Mouse (Mus musculus) hindbrain, embryonic 16.5 days (tissue): ENCODE results near the gene Rnf10. TPM values are rescaled to one million over a fixed set of nuclear protein-coding genes. Genes with fewer than 3 reads are reported as not detected.

Source experiments
- ATAC-seq: fragments of 200-750 bp; cut with Nextera tagmentation; 2 replicates; pipeline ENCODE4 v1.8.0; 2017; ENCODE audit warnings: moderate TSS enrichment, moderate library complexity
- H3K27ac ChIP-seq: fragments of 300-500 bp; sonication (generic); 2 replicates; pipeline ENCODE4 v1.5.1; 2014; ENCODE audit warnings: low read depth, mild to moderate bottlenecking, control low read depth, low read length, moderate library complexity
- H3K27me3 ChIP-seq: fragments of 300-500 bp; sonication (generic); replicated peaks from 2 replicates; pipeline ENCODE4 v1.6.1; 2014; ENCODE audit warnings: low read length; ENCODE audit not compliant: control insufficient read depth, insufficient read depth
- H3K36me3 ChIP-seq: fragments of 300-500 bp; sonication (generic); 2 replicates; pipeline ENCODE4 v1.6.1; 2014; ENCODE audit warnings: mild to moderate bottlenecking, low read length, moderate library complexity, mixed read lengths; ENCODE audit not compliant: control insufficient read depth, insufficient read depth
- H3K4me1 ChIP-seq: fragments of 300-500 bp; sonication (generic); 2 replicates; pipeline ENCODE4 v1.6.1; 2014; ENCODE audit warnings: low read depth, low read length; ENCODE audit not compliant: control insufficient read depth, insufficient read depth
- H3K4me2 ChIP-seq: fragments of 300-500 bp; sonication (generic); 2 replicates; pipeline ENCODE4 v1.6.1; 2014; ENCODE audit warnings: mild to moderate bottlenecking, low read length, control low read depth, moderate library complexity
- H3K4me3 ChIP-seq: fragments of 300-500 bp; sonication (generic); 2 replicates; pipeline ENCODE4 v1.5.1; 2014; ENCODE audit warnings: mild to moderate bottlenecking, low read length, control low read depth, moderate library complexity
- H3K9ac ChIP-seq: fragments of 300-500 bp; sonication (generic); 2 replicates; pipeline ENCODE4 v1.6.1; 2014; ENCODE audit warnings: low read depth, mild to moderate bottlenecking, control low read depth, low read length, moderate library complexity
- H3K9me3 ChIP-seq: fragments of 300-500 bp; sonication (generic); 2 replicates; pipeline ENCODE4 v1.6.1; 2014; ENCODE audit warnings: mild to moderate bottlenecking, low read length, moderate library complexity; ENCODE audit not compliant: control insufficient read depth
- WGBS: fragments of 180-500 bp; shearing (Covaris S2); extraction: QIAGEN DNeasy Blood & Tissue Kit; methylation state at CpG from one replicate; pipeline ENCODE4 v1.1.7; 2014; 5-methylcytosine and 5-hydroxymethylcytosine counted together
- polyA plus RNA-seq: library from polyadenylated mRNA; unstranded; fragments of >200 nt; fragmentation: Nextera tagmentation; extraction: Ambion mirVana; gene quantifications from 2 replicates; pipeline ENCODE4 v1.2.1, GENCODE M21; 2015

The Rnf10 gene
- polyA plus RNA-seq, 1 experiment from 2014 or later = 146 TPM

DNA sequence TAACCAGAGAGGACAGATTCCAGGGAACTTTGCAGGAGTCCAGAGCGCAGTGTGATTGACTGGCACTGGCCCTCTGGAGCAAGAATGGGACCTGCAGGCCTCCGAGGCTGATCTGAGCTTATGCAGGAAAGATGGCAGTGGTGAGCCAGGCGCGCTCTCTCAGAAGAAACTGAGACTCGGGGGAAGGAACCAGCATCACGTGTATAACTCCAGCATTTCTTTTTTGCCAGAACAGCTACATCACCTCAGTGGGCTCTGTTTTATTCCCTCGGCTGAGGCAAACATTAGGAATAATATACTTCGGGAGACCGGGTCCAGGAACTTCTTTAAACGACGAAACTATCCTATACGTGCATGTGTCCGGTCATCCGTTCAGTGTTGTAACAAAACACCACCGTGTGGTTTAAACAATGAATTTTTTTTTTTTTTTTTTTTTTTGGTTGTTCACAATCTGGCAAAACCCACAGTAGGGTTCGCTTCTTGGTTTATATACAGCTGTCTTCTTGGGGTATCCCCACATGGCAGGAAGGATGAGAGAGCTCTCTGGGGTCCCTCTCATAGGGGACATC is 41.1 kb downstream of the Rnf10 start:
- peaks cover 6% of the 10 kb centered on the region for H3K4me1 ChIP-seq
- H3K36me3 ChIP-seq = no peaks in the 10 kb centered on the region
- ATAC-seq = no peak
- H3K27me3 ChIP-seq = no peaks in the 10 kb centered on the region
- H3K9me3 ChIP-seq = no peaks in the 10 kb centered on the region
- no peak overlapping the region for H3K9ac ChIP-seq
- 32% methylated on average over 16 of the region's 16 CpGs for WGBS
- no peak overlapping the region for H3K27ac ChIP-seq
- peak overlapping the region; percentile 29; the same call in 1 of the 2 replicates for H3K4me2 ChIP-seq
- no peak overlapping the region for H3K4me3 ChIP-seq

DNA sequence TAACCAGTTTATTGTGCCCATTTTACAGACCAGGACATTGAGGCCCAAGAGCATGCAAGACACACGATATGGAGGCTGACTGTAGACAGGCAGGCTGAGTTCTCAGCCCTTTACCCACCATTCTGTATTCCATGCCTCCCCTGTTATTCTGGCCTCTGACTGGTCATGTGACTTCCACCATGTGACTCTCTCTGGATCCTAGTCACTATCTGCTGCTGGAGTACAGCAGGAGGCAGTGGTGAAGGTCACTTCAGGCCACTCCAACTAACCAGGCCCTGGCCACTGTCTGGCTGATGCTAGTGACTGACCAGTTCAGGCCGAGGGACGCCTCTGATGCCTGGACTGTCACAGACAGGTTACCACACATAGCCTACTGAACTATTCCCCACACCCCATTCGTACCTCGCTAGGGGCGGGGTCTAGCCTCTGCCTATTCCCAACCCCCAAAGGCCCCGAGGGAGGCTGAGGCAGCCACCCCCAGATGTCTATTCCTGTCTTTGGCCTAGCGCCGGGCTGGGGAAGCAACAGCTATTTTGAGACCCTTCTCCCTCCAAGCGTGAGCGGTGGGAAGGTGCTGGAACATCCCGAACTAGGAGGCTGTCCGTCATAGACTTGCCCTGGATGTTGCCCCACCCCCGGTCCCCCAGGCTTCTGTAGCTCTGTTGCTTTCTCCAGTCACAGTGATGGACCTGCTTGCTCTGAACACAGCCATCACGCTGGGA is 41.7 kb downstream of the Rnf10 start:
- Histone ChIP-seq H3K4me2 (no peak overlapping the region; the same call in 1 of the 2 replicates), H3K9ac (no peak overlapping the region), H3K36me3 (no peaks in the 10 kb centered on the region), H3K4me1 (peaks cover 6% of the 10 kb centered on the region), H3K27ac (no peak overlapping the region), H3K9me3 (no peaks in the 10 kb centered on the region), H3K4me3 (no peak overlapping the region), H3K27me3 (no peaks in the 10 kb centered on the region)
- ATAC-seq = no peak
- WGBS = 50% methylated on average over 15 of the region's 15 CpGs

DNA sequence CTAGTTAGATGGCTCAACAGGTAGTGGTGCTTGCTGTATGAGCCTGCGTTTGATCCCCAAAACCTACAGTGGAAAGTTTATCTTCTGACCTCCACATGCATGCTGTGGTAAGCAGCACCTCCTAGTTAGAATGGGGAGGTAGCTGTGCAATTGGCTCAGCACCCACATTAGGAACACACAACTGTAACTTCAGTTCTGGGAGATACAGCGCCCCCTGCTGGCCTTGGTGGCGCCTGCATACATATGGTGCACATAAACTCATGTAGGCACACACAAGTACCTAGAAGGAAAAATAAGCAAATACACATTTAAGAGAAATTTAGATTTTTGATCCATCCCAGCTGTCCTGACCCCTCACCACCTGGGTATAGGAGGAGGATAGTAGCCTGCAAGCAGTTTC is 50.2 kb downstream of the Rnf10 start:
- no peak for ATAC-seq
- Histone ChIP-seq H3K9ac (no peak overlapping the region), H3K9me3 (no peaks in the 10 kb centered on the region), H3K27ac (no peak overlapping the region), H3K4me2 (no peak overlapping the region), H3K4me3 (no peak overlapping the region), H3K27me3 (no peaks in the 10 kb centered on the region), H3K4me1 (no peaks in the 10 kb centered on the region), H3K36me3 (no peaks in the 10 kb centered on the region)
- WGBS = 81% methylated on average over 3 of the region's 3 CpGs

DNA sequence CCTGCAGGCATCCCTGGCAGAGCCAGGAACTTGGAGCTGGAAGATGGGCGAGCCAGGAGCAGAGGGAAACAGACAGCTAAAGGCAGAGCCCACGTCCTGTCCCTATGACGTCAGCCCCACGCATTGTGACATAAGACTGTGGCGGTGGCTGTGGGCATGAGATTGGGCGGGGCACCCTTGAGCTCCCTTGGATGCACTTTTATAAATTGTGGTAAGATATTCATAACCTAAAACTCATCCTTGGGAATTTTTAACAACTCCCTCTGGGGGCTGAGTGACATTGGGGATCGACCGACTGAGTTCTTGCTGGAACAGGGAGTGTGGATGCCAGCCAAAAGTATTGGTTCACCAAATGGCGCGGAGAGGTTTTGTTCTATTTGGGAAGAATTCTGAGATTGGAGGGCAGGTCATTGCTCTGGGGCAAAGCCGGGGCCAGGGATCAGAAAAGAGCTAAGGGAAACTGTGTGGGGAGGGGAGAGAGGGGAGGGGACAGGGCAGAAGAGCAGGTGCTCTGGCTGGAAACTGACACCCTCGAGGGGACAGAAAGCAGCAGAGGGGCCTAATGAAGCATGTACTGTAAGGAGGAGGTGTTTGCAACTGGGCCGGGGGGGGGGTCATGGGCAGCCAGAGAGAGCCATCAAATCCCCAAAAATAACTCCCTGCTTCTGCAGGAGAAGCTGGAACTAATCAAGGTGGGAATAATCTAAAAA is 51.6 kb downstream of the Rnf10 start:
- 31% methylated on average over 13 of the region's 13 CpGs for WGBS

DNA sequence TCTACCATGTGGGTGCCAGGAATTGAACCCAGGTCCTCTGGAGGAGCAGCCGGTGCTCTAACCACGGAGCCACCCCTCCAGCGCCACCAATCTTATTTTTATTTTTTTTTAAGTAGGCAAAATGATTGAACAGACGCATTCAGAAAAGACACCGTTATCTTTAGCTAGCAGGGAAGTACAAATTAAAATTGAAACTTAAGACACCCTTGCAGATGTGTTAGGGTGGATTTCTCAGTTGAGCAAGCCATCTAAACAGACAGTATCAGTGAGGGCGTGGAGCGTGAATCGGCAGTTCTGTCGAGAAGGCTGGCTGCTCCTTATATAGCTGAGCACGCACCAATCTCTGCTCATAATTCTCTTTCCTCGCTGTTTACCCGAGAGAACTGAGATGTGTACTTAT is 54.7 kb downstream of the Rnf10 start:
- no peak overlapping the region for H3K27ac ChIP-seq
- no peak for ATAC-seq
- no peaks in the 10 kb centered on the region for H3K9me3 ChIP-seq
- H3K4me1 ChIP-seq = peaks cover 7% of the 10 kb centered on the region
- H3K9ac ChIP-seq = no peak overlapping the region
- H3K4me2 ChIP-seq = no peak overlapping the region
- H3K27me3 ChIP-seq = 0 out of 2 replicates have a peak, but pooled peaks cover 2% of the 10 kb centered on the region
- no peak overlapping the region for H3K4me3 ChIP-seq
- no peaks in the 10 kb centered on the region for H3K36me3 ChIP-seq
- 92% methylated on average over 12 of the region's 12 CpGs for WGBS

More for the DNA sequence above, 51.6 kb downstream of the Rnf10 start:
- ATAC-seq = no peak
- Histone ChIP-seq H3K4me2 (no peak overlapping the region), H3K27me3 (0 out of 2 replicates have a peak, but pooled peaks cover 2% of the 10 kb centered on the region), H3K4me3 (no peak overlapping the region), H3K9me3 (no peaks in the 10 kb centered on the region), H3K36me3 (no peaks in the 10 kb centered on the region), H3K9ac (no peak overlapping the region; the same call in 1 of the 2 replicates), H3K27ac (no peak overlapping the region), H3K4me1 (no peaks in the 10 kb centered on the region)

DNA sequence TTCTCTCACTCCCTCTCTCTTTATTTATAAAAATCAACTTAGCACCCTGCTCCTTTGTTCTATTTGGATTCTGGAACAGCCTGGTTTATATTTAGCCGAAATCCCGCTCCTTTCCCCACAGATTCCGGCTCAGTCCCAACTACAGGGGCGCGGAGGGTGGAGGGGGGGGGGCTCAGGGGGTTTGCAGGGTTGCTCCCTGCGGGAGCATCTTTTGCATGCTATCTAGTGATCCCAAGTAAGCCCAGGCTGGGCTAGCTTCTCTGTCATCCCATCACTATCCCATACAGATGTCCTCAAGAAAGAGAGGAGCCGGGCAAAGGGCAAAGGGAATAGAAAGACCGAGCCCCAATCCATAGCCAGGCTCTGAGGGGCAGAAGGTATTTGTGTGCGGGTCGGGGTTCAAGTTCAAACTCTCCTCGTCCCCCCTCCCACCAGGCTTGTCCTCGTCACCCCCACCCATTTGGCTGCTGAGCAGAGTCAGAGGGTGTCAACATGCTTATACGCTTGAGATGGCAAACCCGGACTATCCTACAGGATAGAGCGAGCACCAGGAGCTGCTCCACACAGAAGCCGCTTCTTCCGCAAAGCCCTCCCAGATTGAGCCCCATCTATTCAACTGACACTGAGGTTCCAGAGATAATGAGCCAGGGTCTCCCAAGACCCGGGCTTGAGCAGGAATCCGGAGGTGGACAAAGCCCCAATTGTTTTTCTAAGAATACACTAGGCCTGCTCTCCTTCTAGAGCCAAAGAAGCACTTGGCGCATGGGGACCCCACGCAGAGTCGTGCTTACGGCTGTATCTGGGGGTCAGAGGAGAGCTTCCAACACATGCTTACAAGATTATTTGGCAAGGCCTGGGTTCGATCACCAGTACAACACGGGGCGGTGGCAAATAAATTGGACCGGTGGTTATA is 57.2 kb downstream of the Rnf10 start:
- 14% methylated on average over 27 of the region's 27 CpGs for WGBS
- Histone ChIP-seq H3K9me3 (no peaks in the 10 kb centered on the region), H3K27ac (peak overlapping the region; percentile 76; the same call in 1 of the 2 replicates), H3K27me3 (0 out of 2 replicates have a peak, but pooled peaks cover 2% of the 10 kb centered on the region), H3K4me3 (peak overlapping the region; percentile 50), H3K4me1 (peaks cover 7% of the 10 kb centered on the region), H3K9ac (peak overlapping the region; percentile 79), H3K36me3 (no peaks in the 10 kb centered on the region), H3K4me2 (peak overlapping the region; percentile 82)
- peak; percentile 18; the same call in 1 of the 2 replicates for ATAC-seq

DNA sequence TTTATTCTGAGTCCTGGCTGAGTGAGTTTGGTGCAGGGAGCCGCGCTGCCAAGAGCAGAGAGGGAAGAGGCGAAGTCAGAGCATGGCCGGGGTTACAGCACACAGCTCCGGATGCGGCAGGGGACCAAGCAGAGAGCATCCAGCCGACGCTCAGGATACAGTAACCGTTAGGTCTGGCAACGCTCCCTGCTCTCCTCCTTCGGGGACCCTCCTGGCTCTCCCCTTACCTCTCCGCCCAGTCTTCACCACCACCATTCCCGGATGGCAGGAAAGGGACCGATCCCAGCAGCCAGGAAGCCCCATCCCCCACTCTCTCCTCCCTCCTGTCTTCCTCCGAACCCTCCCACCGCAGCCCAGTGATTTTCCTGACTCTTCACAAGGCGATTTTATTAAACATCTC is 57.8 kb downstream of the Rnf10 start:
- H3K4me2 ChIP-seq = peak overlapping the region; percentile 82
- peak overlapping the region; percentile 79 for H3K9ac ChIP-seq
- H3K27ac ChIP-seq = peak overlapping the region; percentile 76
- WGBS = under 1% methylated on average over 15 of the region's 17 CpGs
- ATAC-seq = peak; percentile 77; the same call in 1 of the 2 replicates
- 0 out of 2 replicates have a peak, but pooled peaks cover 2% of the 10 kb centered on the region for H3K27me3 ChIP-seq
- no peaks in the 10 kb centered on the region for H3K9me3 ChIP-seq
- H3K4me1 ChIP-seq = peaks cover 7% of the 10 kb centered on the region
- no peaks in the 10 kb centered on the region for H3K36me3 ChIP-seq
- H3K4me3 ChIP-seq = peak overlapping the region; percentile 50

DNA sequence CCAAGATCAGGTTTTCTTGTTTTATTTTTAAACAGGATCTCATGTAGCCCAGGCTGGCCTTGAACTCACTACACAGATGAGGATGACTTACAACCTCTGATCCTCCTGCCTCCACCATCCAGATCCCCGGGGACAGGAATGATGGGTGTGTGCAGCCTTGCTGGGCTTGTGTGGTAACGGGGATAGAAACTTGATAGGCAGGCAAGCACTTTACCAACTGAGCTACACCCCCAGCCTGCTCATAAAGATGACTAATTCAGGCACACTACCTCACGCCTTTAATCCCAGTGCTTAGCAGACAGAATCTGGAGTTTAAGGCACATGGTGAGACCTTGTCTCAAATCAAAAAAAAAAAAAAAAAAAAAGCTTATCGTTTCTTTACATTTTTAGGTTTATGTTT is 59.8 kb downstream of the Rnf10 start:
- no peak overlapping the region for H3K4me2 ChIP-seq
- H3K27me3 ChIP-seq = 0 out of 2 replicates have a peak, but pooled peaks cover 2% of the 10 kb centered on the region

More for the DNA sequence above, 59.8 kb downstream of the Rnf10 start:
- no peak overlapping the region for H3K4me3 ChIP-seq
- 75% methylated on average over 4 of the region's 4 CpGs for WGBS
- no peaks in the 10 kb centered on the region for H3K9me3 ChIP-seq
- H3K27ac ChIP-seq = no peak overlapping the region
- peaks cover 7% of the 10 kb centered on the region for H3K4me1 ChIP-seq
- H3K36me3 ChIP-seq = no peaks in the 10 kb centered on the region
- no peak overlapping the region for H3K9ac ChIP-seq
- ATAC-seq = no peak
